Mouse (Mus musculus): ENCODE measurements around the gene Usp38.

DNA sequence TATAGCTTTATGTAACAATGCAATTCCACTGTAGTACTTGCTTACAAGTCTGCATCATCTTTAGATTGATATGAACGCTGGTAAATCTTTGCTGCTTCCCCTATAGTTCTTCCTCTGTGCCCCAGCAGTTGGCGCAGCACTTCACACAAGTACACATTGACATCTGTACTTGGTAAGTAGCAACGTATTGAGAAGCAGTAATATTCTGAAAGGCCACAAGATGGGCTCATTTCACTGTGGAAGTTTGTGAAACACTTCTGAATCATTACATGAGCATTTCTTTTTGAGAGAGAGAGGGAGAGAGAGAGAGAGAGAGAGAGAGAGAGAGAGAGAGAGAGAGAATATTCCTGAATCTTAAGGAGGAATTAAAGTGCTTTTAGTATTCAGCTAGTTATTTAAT, 47.2 kb upstream of the Usp38 start:
- TF ChIP-seq POLR2A (IDR thresholded peaks at IDR 0.05; ENCODE audit: low read depth, low read length) = no peak
- no peak for TF ChIP-seq CTCF (conservative IDR thresholded peaks at IDR 0.05; ENCODE audit: insufficient read depth, insufficient read length, low read depth, low read length)
